1 mouse cellular context compared by ENCODE assay signal in the genomic region with DNA sequence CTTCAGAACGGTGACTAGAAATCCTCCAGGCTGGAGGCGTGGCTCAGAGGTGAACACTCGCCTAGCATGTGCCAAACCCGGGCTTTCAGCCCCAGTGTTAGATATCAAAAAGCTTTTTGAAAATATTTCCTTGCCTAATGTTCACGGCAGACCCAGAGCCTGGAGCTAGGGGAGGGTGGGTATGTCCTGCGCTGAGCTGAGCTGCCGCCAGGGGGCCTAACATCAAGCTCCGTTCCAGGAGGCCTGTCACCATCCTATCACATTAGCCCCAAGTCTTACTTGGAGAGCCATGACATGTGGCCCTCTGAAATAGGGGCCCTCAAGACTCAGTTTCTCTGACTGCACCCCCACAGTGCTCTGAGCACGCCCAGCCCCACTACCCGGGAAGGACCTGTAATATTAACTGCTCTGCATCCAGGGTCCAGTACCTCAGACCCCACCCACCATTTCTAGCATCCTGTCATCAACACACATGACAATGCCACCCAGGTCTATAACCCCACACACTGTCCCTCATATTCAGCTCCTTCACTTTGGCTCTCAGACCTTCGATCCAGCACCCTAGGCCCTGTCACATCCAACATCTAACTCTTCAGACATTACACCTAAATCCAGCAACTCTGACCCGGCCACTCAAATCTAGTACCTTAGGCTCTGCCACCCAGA.
TF ChIP-seq lines count a peak whose summit lies in the region.

No protein-coding gene starts in this region.

TF ChIP-seq in MEL, 35 proteins besides CTCF, POLR2A, EP300 and RAD21:
- TF ChIP-seq SMC3 (IDR thresholded peaks at IDR 0.05; ENCODE audit: low read depth, low read length) (peak; percentile 79), MAX (IDR thresholded peaks at IDR 0.05; ENCODE audit: low read length) (peak; percentile 65), USF1 (IDR thresholded peaks at IDR 0.05; ENCODE audit: low read depth, low read length) (no peak), TBP (IDR thresholded peaks at IDR 0.05; ENCODE audit: low read depth, low read length) (0 out of 2 replicates have a peak, but pooled peaks have one; percentile 33), SIN3A (IDR thresholded peaks at IDR 0.05; ENCODE audit: low read length) (peak; percentile 93), NELFE (IDR thresholded peaks at IDR 0.05; ENCODE audit: low read depth, low read length) (peak; percentile 15; the same call in 1 of the 2 replicates), ZC3H11A (IDR thresholded peaks at IDR 0.05; ENCODE audit: low read depth, low read length) (peak; percentile 20; the same call in 1 of the 2 replicates), HCFC1 (IDR thresholded peaks at IDR 0.05; ENCODE audit: low read depth, low read length) (peak; percentile 62), RCOR1 (IDR thresholded peaks at IDR 0.05; ENCODE audit: low read depth, low read length) (no peak), MXI1 (IDR thresholded peaks at IDR 0.05; ENCODE audit: low read depth, low read length) (peak; percentile 88), MYB (IDR thresholded peaks at IDR 0.05; ENCODE audit: low read depth, low read length) (no peak), BHLHE40 (IDR thresholded peaks at IDR 0.05; ENCODE audit: borderline replicate concordance, low read depth, low read length) (no peak), ELF1 (IDR thresholded peaks at IDR 0.05; ENCODE audit: low read depth, low read length) (no peak), MYC (IDR thresholded peaks at IDR 0.05; ENCODE audit: low read depth, low read length) (peak; percentile 78)
